Mouse (Mus musculus): ENCODE measurements around the gene Gm17660. TPM values are rescaled to one million over a fixed set of nuclear protein-coding genes. Genes with fewer than 3 reads are reported as not detected.

The Gm17660 gene
- total RNA-seq, 2 experiments from 2014 or later = not detected

DNA sequence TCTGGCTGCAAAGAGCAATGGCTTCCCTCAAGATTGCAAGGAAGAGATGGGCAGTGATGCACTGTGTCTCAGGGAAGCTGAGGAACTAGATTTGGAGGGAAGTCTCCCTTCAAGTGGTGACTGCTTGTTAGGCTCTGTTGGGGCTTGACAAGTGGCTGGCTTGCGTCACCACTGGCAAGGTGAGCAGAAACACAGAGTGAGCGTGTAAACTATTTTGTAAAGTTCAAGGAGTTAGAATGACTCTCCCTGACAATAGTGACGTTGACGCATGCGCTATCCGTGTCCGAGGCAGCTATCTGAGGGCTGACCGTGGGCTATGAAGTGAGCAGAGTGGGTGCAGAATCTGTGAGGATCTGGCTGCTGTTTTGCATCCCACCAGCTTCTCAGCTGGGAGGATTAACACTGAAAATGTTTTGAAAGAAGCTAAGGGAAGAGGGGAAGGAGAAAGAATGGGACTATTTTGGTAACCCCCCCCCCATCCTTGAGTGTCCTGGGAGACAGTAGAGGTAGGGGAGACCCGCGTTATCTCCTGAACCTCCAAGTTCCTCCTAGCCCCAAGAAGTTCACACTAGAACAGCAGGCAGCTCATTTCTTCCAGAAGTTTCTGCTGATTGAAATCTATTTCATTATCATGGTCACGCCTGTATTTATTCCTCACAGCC is 18.1 kb upstream of the Gm17660 start:
- no peak for DNase-seq (ENCODE audit: extremely low spot score in 1 of 2, low spot score in 2 of 2)
- intact Hi-C loops (cut with DNase I) = no loop called here

DNA sequence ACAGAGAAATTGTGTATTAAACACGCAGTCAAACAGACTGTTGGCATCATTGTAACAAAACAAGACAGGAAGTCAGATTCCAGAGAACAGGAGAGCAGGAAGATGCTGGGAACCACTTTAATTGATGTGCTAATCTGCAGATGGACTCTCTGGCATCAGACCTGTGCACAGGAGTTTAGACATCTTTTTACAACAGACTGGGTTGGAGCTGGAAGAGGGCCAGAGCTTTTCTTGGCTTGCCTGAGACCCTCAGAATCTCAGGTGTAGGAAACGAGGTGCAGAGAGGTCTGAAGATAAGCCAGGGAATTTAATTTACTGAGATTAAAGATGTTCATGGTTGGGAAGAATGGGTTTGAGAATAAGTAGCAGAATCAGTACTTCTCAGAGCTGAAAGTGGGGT is 12.3 kb upstream of the Gm17660 start:
- intact Hi-C loops (cut with DNase I) = no loop called here

DNA sequence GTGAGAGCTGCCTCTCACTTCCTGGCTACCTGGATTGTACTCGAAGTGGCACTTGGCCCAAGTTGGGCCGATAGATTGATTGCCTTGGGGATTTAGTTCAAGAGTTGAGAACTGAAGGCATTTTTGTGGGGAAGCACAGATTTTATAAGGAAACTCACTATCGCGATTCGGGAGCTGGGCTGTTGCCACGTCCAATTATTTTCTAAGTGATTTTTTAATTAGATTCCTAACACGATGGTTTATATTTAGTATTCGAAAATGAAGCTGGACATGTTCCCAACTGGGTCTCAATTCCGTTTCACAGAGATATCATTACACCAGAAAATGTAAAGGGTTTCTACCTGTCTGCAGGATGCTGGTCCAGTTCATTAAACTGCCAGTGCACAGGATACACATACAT is 8.0 kb upstream of the Gm17660 start:
- DNase-seq (ENCODE audit: extremely low spot score in 1 of 2, low spot score in 2 of 2) = no peak
- intact Hi-C loops (cut with DNase I) = no loop called here

More for the DNA sequence above, 12.3 kb upstream of the Gm17660 start:
- no peak for DNase-seq (ENCODE audit: extremely low spot score in 1 of 2, low spot score in 2 of 2)

DNA sequence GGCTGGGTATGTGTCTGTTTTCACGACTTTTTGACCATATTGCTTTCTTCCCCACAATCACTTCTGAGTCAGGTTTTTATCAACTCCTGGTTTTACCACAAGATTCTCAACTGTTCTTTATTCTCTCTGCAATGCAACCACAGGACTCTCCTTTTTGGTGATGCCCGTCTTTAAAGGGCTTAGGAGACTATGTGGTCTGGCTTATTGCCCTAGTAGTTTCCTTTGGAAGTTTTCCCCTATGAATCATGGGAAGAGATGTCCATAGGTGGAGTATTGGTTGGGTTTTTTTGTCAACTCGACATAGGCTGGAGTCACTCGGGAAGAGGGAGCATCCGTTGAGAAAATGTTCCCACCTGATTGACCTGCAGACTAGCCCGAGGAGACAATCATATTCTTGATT is 3.3 kb upstream of the Gm17660 start:
- intact Hi-C loops (cut with DNase I) = no loop called here
- no peak for DNase-seq (ENCODE audit: extremely low spot score in 1 of 2, low spot score in 2 of 2)

DNA sequence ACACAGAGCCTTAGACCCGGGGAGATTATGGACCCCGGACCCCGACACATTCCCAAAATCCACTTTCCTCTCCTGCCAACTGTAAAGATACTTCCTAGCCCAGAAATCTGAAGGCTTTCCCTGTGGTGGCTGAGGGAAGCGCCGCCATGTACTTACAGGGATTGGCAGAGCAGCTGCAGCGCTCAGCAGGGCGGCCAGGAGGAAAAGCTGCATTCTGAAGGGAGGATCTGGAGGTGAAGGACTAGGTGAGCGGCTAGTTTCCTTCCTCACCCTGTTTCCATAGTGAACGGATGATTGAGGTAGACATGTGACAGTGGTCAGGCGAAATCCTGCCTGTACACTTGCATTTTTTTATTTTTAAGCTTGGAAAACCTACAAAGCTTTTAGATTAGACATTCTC is 1.0 kb downstream of the Gm17660 start:
- intact Hi-C loops (cut with DNase I) = no loop called here
- no peak for DNase-seq (ENCODE audit: extremely low spot score in 1 of 2, low spot score in 2 of 2)

DNA sequence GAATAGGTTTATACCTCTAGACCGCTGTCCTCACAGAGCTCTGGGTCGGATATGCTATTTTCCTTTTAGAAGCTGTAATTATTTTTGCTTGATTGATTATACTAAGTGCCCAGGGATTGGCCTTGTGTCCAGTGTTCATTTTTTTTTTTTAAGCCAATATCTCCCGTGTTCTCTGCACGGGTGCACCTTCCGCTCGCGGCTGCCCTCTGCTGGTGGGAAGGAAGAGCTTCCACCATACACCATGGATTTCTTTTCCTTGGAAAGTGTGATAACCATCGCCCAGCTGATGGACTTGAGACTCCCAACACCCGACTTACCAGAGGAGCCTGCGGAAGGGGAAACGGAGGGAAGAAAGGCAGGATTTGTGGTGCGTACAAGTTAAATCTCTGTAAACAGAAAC is 3.0 kb downstream of the Gm17660 start:
- intact Hi-C loops (cut with DNase I) = loop anchor here (5.0 kb wide), 1 partner anchor 258 kb away; no protein-coding TSS in a partner anchor
- peak in 1 of 2 experiments; percentile 81 for DNase-seq (ENCODE audit: extremely low spot score in 1 of 2, low spot score in 2 of 2)

DNA sequence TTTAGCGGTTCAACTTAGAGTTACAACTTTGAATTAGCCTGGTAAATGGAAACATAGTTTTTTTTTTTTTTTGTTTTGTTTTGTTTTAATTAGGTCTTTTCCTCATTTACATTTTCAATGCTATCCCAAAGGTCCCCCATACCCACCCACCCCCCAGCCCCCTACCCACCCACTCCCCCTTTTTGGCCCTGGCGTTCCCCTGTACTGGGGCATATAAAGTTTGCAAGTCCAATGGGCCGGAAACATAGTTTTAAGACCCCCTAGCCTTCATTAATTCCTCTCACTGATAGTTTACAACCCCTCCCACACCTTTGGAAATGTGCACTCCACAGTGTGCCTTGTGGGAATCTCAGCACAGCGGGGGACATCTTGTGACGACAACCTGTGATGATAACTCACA is 3.8 kb downstream of the Gm17660 start:
- intact Hi-C loops (cut with DNase I) = loop anchor here (5.0 kb wide), 1 partner anchor 259 kb away; no protein-coding TSS in a partner anchor

DNA sequence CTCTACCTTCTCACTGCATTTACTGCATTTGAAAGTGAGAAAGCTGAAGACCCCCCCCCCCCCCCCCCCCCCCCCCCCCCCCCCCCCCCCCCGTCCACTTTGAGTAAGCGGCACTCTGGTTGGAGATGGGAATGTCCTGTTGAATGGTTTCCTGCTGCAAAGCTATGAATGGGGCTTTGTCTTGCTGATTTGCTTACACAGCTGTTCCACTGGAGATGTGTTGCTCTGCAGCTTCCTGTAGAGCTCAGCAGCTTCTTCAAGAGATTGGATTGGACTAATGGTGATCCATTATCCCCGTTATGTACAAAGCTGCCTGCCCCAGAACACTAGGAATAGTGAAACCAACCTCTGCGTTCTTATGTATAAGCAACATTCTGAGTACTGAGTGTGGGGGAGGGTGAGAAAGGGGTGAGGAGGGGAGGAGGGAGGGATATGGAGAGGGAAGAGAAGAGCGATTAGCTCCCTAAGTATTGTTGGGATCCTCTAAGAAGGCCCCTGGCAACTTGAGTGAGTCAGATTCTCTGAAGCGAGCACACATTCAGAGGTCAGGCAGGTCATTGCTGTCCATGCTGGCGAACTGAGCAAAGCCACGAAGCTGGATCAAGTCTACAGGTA is 5.0 kb downstream of the Gm17660 start:
- DNase-seq (ENCODE audit: extremely low spot score in 1 of 2, low spot score in 2 of 2) = no peak
- intact Hi-C loops (cut with DNase I) = loop anchor here (5.0 kb wide), 1 partner anchor 260 kb away; no protein-coding TSS in a partner anchor

More for the DNA sequence above, 3.8 kb downstream of the Gm17660 start:
- no peak for DNase-seq (ENCODE audit: extremely low spot score in 1 of 2, low spot score in 2 of 2)

DNA sequence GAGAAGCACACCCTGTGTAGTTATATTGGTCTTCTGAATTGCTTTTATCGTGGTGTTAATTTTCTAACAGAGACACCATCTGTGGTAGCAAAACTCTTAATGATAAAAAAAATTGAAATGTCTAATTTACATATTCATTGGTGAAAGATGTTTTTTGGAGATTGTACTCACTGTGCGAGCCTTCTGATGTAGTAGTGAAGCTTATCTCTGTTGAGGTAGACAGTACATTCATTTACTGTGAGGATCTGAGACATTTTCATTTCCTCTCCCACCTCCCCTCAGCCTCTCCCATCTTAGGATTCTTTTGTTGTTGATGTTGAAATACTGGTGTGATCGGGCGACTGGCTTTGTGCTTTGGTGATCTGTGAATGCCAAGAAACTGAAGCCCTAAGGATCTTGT is 6.4 kb downstream of the Gm17660 start:
- intact Hi-C loops (cut with DNase I) = loop anchor here (5.0 kb wide), 1 partner anchor 261 kb away; no protein-coding TSS in a partner anchor
- DNase-seq (ENCODE audit: extremely low spot score in 1 of 2, low spot score in 2 of 2) = no peak

DNA sequence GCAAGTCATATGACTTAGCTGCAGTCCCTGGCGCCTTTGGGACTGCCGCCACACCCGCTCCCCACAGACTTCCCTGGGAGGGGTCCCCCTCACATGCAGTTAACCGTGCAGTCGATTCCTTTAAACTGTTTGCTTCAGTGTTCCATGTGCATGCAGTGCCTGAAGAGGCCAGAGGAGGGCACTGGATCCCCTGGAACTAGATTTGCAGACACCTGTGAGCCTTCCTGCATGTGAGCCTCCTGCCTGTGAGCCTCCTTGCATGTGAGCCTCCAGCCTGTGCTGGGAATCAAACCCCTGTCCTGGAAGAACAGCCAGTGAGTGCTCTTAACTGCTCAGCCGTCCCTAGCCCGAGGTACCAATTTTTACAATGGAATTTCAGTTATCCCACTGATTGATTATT is 8.7 kb downstream of the Gm17660 start:
- DNase-seq (ENCODE audit: extremely low spot score in 1 of 2, low spot score in 2 of 2) = no peak
- intact Hi-C loops (cut with DNase I) = no loop called here

DNA sequence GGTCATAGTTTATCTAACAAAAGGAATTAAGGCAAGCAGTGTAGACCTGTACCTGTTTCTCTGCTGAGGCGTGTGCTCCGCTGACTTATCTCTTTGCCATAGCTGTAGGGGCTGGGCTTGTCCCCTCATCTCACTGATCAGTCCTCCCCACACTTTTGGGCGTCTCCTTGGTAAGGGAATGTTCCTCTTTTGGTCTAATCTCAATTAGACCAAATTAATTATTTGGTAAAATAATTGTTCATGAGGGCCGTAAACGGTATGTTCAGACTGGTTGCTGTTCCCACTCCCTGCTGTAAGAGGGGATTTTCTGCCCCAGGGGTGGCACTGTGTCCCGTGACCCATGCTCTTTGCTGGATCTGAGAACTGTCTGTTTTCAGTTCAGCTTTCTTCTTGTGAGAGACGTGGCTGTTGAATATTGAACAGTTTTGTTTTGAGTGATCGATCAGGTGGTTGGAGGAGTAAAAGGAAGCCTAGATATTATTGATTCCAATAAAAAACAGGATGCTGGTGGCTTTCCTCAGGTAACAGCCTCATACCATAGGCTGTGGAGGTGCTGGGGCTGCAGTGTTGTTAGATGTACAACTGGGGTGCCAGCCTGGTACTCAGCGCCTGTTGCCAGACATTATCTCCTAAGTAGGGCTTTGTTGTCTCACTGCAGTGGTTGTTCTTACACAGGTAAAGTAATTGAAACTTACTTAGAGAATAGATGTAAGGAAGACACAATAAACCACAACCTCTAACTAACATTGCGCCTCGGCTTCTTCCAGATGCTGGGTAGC is 14.4 kb downstream of the Gm17660 start:
- intact Hi-C loops (cut with DNase I) = no loop called here
- DNase-seq (ENCODE audit: extremely low spot score in 1 of 2, low spot score in 2 of 2) = no peak

DNA sequence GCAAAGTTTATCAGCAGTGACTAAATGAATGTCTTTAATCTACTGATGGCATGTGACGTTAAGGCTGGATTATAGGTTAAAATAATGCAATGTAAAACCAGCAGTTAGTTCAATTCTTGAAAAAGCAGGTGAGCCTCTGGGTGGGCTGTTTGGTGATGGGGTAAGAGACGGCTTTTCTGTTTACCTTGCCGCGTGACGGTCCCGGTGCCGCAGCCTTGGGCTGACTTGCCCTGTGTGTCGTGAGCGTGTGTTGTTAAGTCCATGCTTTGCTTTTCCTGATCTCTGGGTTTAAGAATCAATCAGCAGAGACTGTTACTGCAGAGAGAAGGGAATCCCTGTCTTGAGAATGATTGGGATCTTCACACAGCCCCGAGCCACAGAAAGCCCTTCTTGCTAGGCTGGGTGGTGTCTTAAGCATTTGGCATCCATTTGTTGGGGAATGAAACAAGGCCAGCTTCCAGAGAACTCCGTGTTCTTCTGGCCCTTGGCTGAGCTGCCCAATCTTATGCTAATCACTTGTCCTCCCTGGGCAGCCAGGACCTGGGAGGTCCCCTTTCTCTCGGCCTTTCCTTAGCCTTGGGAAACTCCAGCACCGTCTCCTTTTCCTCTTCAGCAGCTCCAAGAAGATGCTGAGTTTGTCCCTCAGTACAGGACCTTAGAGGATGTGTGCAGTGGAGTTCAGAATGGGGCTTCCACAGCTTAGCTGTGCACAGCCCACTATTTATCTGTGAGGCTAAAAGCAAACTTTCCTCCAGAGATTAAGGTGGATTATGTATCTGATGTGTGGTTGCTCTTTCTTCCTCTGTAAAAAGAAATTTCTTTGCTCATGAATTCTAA is 15.3 kb downstream of the Gm17660 start:
- DNase-seq (ENCODE audit: extremely low spot score in 1 of 2, low spot score in 2 of 2) = no peak
- intact Hi-C loops (cut with DNase I) = no loop called here

DNA sequence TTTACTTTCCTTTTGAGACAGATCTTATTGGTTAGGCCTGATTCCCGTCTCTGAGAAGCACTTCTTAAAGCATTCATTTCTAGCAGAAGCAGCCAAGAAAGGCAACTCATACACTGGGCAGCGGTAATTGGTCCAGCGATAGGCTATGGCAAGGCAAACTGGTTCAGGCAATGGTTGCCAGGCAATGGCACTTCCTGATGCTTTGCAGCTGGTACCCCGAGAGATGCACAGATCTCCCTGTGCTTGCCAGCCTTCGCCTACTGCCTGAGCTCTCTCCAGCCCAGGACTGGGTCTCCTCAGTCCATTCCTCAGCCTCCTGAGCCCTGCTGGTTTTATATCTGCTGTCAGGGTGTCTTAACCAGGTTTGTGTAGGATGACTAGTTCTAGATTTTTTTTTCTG is 17.0 kb downstream of the Gm17660 start:
- intact Hi-C loops (cut with DNase I) = no loop called here
- no peak for DNase-seq (ENCODE audit: extremely low spot score in 1 of 2, low spot score in 2 of 2)

DNA sequence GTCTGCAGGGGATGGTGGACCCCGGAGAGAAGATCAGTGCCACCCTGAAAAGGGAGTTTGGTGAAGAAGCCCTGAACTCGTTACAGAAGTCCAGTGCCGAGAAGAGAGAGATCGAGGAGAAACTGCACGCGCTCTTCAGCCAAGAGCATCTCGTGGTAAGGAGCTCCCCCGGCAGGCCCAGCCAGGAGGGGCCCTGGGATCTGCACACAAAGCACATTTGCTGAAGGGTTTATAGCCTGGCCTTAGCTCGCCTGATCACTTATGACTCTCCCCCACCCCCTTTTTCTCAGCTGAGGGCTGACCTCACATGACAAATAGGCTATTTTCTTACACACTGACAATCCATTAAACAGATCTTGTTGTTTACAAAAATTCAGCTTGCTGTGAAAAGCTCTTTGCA is 17.8 kb downstream of the Gm17660 start:
- intact Hi-C loops (cut with DNase I) = no loop called here
- no peak for DNase-seq (ENCODE audit: extremely low spot score in 1 of 2, low spot score in 2 of 2)

DNA sequence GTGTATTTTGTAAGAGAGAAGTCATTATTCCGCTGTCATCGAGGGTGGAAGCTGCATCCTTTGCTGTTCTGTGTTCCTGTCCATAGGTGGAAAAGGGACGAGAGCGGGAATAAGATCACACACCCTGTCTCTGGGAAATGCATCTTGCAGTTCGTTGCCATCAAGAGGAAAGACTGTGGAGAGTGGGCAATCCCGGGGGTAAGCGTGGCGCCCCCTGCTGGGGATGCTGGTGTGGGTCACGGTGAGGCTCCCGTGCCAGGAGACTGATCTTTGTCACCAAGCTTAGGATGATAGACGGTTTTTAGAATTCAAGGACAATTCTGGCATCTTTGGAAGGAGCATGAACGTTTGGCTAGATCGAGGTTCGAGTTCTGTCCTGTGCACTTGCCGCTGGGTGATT is 19.4 kb downstream of the Gm17660 start:
- DNase-seq (ENCODE audit: extremely low spot score in 1 of 2, low spot score in 2 of 2) = peak in 1 of 2 experiments; percentile 58
- intact Hi-C loops (cut with DNase I) = no loop called here

DNA sequence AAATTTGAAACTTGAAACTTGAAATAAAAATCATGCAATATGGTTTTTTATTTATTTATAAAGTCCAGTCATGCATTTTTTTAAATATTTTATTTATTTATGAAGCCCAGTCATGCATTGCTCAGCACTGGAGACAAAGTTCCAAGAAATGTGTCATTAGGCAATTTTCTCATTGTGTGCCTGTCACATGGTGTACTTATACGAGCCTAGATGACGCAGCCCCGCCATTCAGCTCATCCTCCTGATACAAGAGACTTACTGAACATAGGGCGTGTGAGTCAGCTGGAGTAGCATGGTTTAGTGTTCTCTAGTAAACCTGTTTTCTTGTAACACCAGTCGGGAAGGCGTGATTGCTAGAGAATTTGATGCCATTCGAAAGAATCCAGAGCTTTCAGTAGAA is 21.1 kb downstream of the Gm17660 start:
- intact Hi-C loops (cut with DNase I) = no loop called here

DNA sequence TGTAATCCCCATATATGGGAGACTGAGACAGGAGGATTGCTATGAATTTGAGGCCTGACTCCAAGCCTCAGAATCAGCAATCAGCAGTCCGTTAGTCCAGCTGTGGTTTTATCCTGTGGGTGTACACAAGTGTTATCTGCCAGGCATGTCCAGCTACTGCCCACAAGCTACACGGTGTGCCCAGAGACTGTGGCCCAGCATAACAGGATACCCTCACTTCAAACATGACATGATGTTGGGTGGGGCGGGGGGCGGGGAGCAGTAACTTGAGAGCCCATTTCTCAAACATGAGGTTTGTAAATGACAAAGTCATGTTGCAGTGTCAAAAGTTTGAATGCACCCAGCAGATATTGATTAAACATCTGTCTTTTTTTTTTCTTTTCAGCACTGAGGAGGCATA is 21.6 kb downstream of the Gm17660 start:
- intact Hi-C loops (cut with DNase I) = no loop called here
- no peak for DNase-seq (ENCODE audit: extremely low spot score in 1 of 2, low spot score in 2 of 2)

More for the DNA sequence above, 21.1 kb downstream of the Gm17660 start:
- DNase-seq (ENCODE audit: extremely low spot score in 1 of 2, low spot score in 2 of 2) = no peak

DNA sequence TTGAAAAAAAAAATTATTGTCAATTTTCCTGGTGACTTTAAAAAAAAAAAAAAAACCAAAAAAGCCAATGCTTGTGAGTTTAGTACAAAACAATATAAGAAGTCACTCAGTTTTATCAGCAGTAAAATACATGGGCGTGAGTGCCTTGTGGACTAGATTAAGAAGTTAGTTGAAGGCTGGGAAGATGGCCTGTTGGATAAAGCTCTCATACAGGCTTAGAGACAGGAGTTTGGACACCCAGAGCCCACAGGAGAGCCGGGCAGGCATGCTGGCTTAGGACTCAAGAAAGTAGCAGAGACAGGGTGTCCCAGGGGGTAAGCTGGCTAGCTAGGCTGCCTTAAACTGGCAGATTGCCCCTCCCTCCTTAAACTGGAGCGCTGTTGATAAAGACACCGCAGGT is 22.5 kb downstream of the Gm17660 start:
- no peak for DNase-seq (ENCODE audit: extremely low spot score in 1 of 2, low spot score in 2 of 2)
- intact Hi-C loops (cut with DNase I) = no loop called here

DNA sequence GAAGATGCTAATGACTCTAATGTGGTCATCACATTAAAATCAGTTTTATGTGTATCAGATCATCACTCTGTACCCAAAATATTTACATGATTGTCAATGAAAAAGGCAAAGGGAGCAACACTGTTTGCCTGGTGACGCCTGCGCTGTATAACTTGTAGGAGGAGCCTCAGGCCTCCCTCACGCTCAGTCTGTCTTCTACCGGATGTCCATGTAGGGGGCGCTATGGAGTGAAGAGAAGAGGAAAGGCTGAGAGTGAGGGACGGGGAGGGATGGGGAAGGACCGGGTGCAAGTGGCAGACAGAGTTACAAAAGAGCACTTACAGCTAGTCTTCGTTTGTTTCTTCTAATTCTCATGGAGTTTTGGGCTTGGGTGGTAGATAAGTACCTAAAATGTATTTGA is 24.5 kb downstream of the Gm17660 start:
- intact Hi-C loops (cut with DNase I) = no loop called here
- DNase-seq (ENCODE audit: extremely low spot score in 1 of 2, low spot score in 2 of 2) = peak in 1 of 2 experiments; percentile 46

Measured in left cerebral cortex, postnatal 10 days (tissue).